Mouse (Mus musculus): ENCODE measurements around the gene Eno4. TPM values are rescaled to one million over a fixed set of nuclear protein-coding genes. Genes with fewer than 3 reads are reported as not detected.

Gene Eno4
- polyA plus RNA-seq, 2 experiments: 0.19 to 0.31 TPM

- H3K27me3 ChIP-seq (ENCODE audit: control insufficient read depth, insufficient read depth, low read length): no peaks in the 10 kb centered on the region
- H3K4me1 ChIP-seq (ENCODE audit: control insufficient read depth, insufficient read depth, low read length): no peaks in the 10 kb centered on the region
- no peaks in the 10 kb centered on the region for H3K9me3 ChIP-seq (ENCODE audit: control insufficient read depth, low read length)
- DNase-seq (ENCODE audit: low spot score) (no peak), ATAC-seq (ENCODE audit: low FRiP score, low read depth) (no peak)
- no peak overlapping the region for H3K4me2 ChIP-seq (replicated peaks; ENCODE audit: low read depth, low read length, severe bottlenecking)
- H3K36me3 ChIP-seq (ENCODE audit: control insufficient read depth, insufficient read depth, low read length): no peaks in the 10 kb centered on the region
- no peak for TF ChIP-seq POLR2A (IDR thresholded peaks at IDR 0.05; ENCODE audit: borderline replicate concordance, extremely low read depth, insufficient read depth, insufficient read length)
- H3K4me3 ChIP-seq (replicated peaks; ENCODE audit: low read length): no peak overlapping the region
- 48% methylated on average over 9 of the region's 9 CpGs for WGBS
- no peak overlapping the region for H3K27ac ChIP-seq (replicated peaks; ENCODE audit: low read depth, low read length)
- H3K9ac ChIP-seq (ENCODE audit: low read depth, low read length, severe bottlenecking): no peak overlapping the region
These were observed 36.5 kb upstream of the Eno4 start for GRCm38 (mm10) chr19:58906685-58907084.

GRCm38 (mm10) chr19:58908018-58908417, 35.2 kb upstream of the Eno4 start:
- Histone ChIP-seq H3K4me2 (replicated peaks; ENCODE audit: low read depth, low read length, severe bottlenecking) (no peak overlapping the region), H3K27me3 (ENCODE audit: control insufficient read depth, insufficient read depth, low read length) (no peaks in the 10 kb centered on the region), H3K9me3 (ENCODE audit: control insufficient read depth, low read length) (no peaks in the 10 kb centered on the region), H3K4me1 (ENCODE audit: control insufficient read depth, insufficient read depth, low read length) (no peaks in the 10 kb centered on the region), H3K9ac (ENCODE audit: low read depth, low read length, severe bottlenecking) (no peak overlapping the region), H3K4me3 (replicated peaks; ENCODE audit: low read length) (no peak overlapping the region), H3K27ac (replicated peaks; ENCODE audit: low read depth, low read length) (no peak overlapping the region), H3K36me3 (ENCODE audit: control insufficient read depth, insufficient read depth, low read length) (no peaks in the 10 kb centered on the region)
- DNase-seq (ENCODE audit: low spot score) (no peak), ATAC-seq (ENCODE audit: low FRiP score, low read depth) (no peak)
- no peak for TF ChIP-seq POLR2A (IDR thresholded peaks at IDR 0.05; ENCODE audit: borderline replicate concordance, extremely low read depth, insufficient read depth, insufficient read length)
- 66% methylated on average over 10 of the region's 10 CpGs for WGBS

GRCm38 (mm10) chr19:58910941-58911368, 32.3 kb upstream of the Eno4 start:
- no peak for TF ChIP-seq POLR2A (IDR thresholded peaks at IDR 0.05; ENCODE audit: borderline replicate concordance, extremely low read depth, insufficient read depth, insufficient read length)
- no peak overlapping the region for H3K27ac ChIP-seq (replicated peaks; ENCODE audit: low read depth, low read length)
- WGBS: 4% methylated on average over 11 of the region's 11 CpGs
- DNase-seq (ENCODE audit: low spot score) (no peak), ATAC-seq (ENCODE audit: low FRiP score, low read depth) (peak; percentile 60; the same call in 1 of the 2 replicates)
- H3K4me1 ChIP-seq (ENCODE audit: control insufficient read depth, insufficient read depth, low read length): no peaks in the 10 kb centered on the region
- peak overlapping the region; percentile 49 for H3K9ac ChIP-seq (ENCODE audit: low read depth, low read length, severe bottlenecking)
- H3K4me3 ChIP-seq (replicated peaks; ENCODE audit: low read length): peak overlapping the region; percentile 29
- no peaks in the 10 kb centered on the region for H3K27me3 ChIP-seq (ENCODE audit: control insufficient read depth, insufficient read depth, low read length)
- no peaks in the 10 kb centered on the region for H3K36me3 ChIP-seq (ENCODE audit: control insufficient read depth, insufficient read depth, low read length)
- H3K9me3 ChIP-seq (ENCODE audit: control insufficient read depth, low read length): no peaks in the 10 kb centered on the region
- H3K4me2 ChIP-seq (replicated peaks; ENCODE audit: low read depth, low read length, severe bottlenecking): peak overlapping the region; percentile 58

GRCm38 (mm10) chr19:58911386-58911785, 31.8 kb upstream of the Eno4 start:
- no peaks in the 10 kb centered on the region for H3K4me1 ChIP-seq (ENCODE audit: control insufficient read depth, insufficient read depth, low read length)
- H3K4me3 ChIP-seq (replicated peaks; ENCODE audit: low read length): peak overlapping the region; percentile 29
- no peaks in the 10 kb centered on the region for H3K27me3 ChIP-seq (ENCODE audit: control insufficient read depth, insufficient read depth, low read length)
- H3K36me3 ChIP-seq (ENCODE audit: control insufficient read depth, insufficient read depth, low read length): no peaks in the 10 kb centered on the region
- H3K4me2 ChIP-seq (replicated peaks; ENCODE audit: low read depth, low read length, severe bottlenecking): peak overlapping the region; percentile 58
- TF ChIP-seq POLR2A (IDR thresholded peaks at IDR 0.05; ENCODE audit: borderline replicate concordance, extremely low read depth, insufficient read depth, insufficient read length): no peak
- WGBS: 10% methylated on average over 9 of the region's 9 CpGs
- peak overlapping the region; percentile 49 for H3K9ac ChIP-seq (ENCODE audit: low read depth, low read length, severe bottlenecking)
- DNase-seq (ENCODE audit: low spot score) (peak; percentile 77), ATAC-seq (ENCODE audit: low FRiP score, low read depth) (peak; percentile 63; the same call in 1 of the 2 replicates)
- H3K9me3 ChIP-seq (ENCODE audit: control insufficient read depth, low read length): no peaks in the 10 kb centered on the region
- H3K27ac ChIP-seq (replicated peaks; ENCODE audit: low read depth, low read length): no peak overlapping the region

- TF ChIP-seq POLR2A (IDR thresholded peaks at IDR 0.05; ENCODE audit: borderline replicate concordance, extremely low read depth, insufficient read depth, insufficient read length): no peak
- ATAC-seq (ENCODE audit: low FRiP score, low read depth) (no peak), DNase-seq (ENCODE audit: low spot score) (no peak)
- Histone ChIP-seq H3K36me3 (ENCODE audit: control insufficient read depth, insufficient read depth, low read length) (no peaks in the 10 kb centered on the region), H3K4me3 (replicated peaks; ENCODE audit: low read length) (no peak overlapping the region), H3K9me3 (ENCODE audit: control insufficient read depth, low read length) (no peaks in the 10 kb centered on the region), H3K27me3 (ENCODE audit: control insufficient read depth, insufficient read depth, low read length) (no peaks in the 10 kb centered on the region), H3K4me2 (replicated peaks; ENCODE audit: low read depth, low read length, severe bottlenecking) (no peak overlapping the region), H3K4me1 (ENCODE audit: control insufficient read depth, insufficient read depth, low read length) (no peaks in the 10 kb centered on the region), H3K9ac (ENCODE audit: low read depth, low read length, severe bottlenecking) (no peak overlapping the region), H3K27ac (replicated peaks; ENCODE audit: low read depth, low read length) (no peak overlapping the region)
- WGBS: 83% methylated on average over 6 of the region's 6 CpGs
These were observed 29.9 kb upstream of the Eno4 start for GRCm38 (mm10) chr19:58913301-58913700.

Measured in limb, embryonic 14.5 days (tissue).